Mouse (Mus musculus) testis, adult 2 months (tissue): ENCODE measurements around the gene Gpr176.

Source experiments
- CTCF ChIP-seq: fragments of 200-500 bp; IDR thresholded peaks from 2 replicates; pipeline ENCODE4 v1.5.1; 2012; ENCODE audit warnings: low read depth, mild to moderate bottlenecking, inconsistent platforms, low read length, moderate library complexity; ENCODE audit not compliant: control insufficient read depth, insufficient read depth, insufficient replicate concordance
- POLR2A ChIP-seq: fragments of 200-500 bp; IDR thresholded peaks from 2 replicates; pipeline ENCODE4 v1.6.1; 2012; ENCODE audit warnings: low read depth, mild to moderate bottlenecking, inconsistent platforms, low read length, moderate library complexity; ENCODE audit not compliant: control insufficient read depth

DNA sequence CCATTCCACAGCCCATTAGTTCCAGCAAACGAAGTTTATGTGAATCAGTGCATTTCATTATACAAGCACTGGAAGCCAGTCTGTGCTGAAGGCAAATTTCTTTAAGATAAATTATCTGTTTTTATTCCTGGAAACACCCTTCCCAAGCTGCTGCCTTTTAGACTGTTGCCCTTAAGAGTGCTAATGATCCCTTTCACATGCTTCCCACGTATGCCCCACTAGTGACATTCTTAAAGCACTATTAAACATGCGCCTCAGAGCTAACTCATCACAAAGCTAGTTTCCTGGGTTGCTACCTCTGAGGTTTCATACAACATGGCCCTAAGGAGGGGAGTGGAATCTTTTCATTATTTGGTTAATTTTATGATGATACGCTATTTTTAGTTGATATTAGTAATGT lies 74.6 kb downstream of the Gpr176 start:
- TF ChIP-seq CTCF (no peak), POLR2A (no peak)
